In the genomic region with DNA sequence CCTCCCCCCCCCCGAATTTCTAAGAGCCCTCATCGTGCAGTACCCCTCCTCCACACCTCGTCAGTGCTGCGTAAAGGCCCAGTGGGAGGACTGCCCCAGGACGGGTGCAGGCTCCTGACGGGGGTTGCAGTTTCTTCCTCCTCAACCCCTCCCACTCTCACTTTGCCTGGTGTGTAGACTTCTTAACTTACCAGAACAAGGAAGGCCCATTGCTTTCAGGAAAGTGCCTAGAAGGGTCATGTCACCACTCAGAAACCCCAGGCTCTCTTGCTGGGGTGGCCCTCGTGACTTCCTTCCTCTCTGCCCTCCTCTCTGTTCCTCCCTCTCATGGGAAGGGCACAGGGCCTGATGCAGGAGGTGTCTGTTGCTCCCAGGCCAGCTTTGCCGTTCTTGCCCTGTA, we compare ENCODE assay signal across 9 mouse cellular contexts. TPM values are rescaled to one million over a fixed set of nuclear protein-coding genes. Genes with fewer than 3 reads are reported as not detected.
DNase-seq lines count a peak whose midpoint lies in the region; ATAC-seq and TF ChIP-seq lines count a peak whose summit lies in the region.
"Had no signal": no experiment of that assay in that cellular context is flagged by ENCODE, and none has a peak within 500 bp of the region (broad histone marks: within the 10 kb centered on the region; RNA-seq: fewer than 3 reads in every experiment).

No protein-coding gene starts in this region.

- peaks cover 35% of the 10 kb centered on the region for H3K27me3 ChIP-seq in forebrain, embryonic 10.5 days (ENCODE audit: poor library complexity, severe bottlenecking)
- no peaks in the 10 kb centered on the region for H3K27me3 ChIP-seq in forebrain, embryonic 16.5 days (replicated peaks; ENCODE audit: control insufficient read depth, insufficient read depth, low read length)
- H3K27me3 ChIP-seq in hindbrain, postnatal 0 days (ENCODE audit: insufficient read depth, low read length), result no peaks in the 10 kb centered on the region
- H3K27me3 ChIP-seq in midbrain, embryonic 15.5 days (replicated peaks), result no peaks in the 10 kb centered on the region

- peaks cover 100% of the 10 kb centered on the region for H3K4me1 ChIP-seq in forebrain, embryonic 10.5 days
- peaks cover 80% of the 10 kb centered on the region for H3K4me1 ChIP-seq in forebrain, embryonic 16.5 days (replicated peaks; ENCODE audit: control insufficient read depth, insufficient read depth, low read length)
- H3K4me1 ChIP-seq in hindbrain, postnatal 0 days (ENCODE audit: insufficient read depth, low read length), result peaks cover 41% of the 10 kb centered on the region
- peaks cover 87% of the 10 kb centered on the region for H3K4me1 ChIP-seq in midbrain, embryonic 15.5 days

- no peaks in the 10 kb centered on the region for H3K9me3 ChIP-seq in forebrain, embryonic 10.5 days
- no peaks in the 10 kb centered on the region for H3K9me3 ChIP-seq in forebrain, embryonic 16.5 days (ENCODE audit: control insufficient read depth, low read length)
- no peaks in the 10 kb centered on the region for H3K9me3 ChIP-seq in hindbrain, postnatal 0 days (ENCODE audit: low read length)
- H3K9me3 ChIP-seq in midbrain, embryonic 15.5 days, result no peaks in the 10 kb centered on the region

- no peak for DNase-seq in forebrain, embryonic 10.5 days (ENCODE audit: extremely low spot score, low spot score)
- no peak for DNase-seq in hindbrain, postnatal 0 days (ENCODE audit: low spot score)
- DNase-seq in urinary bladder, postnatal 4 days (ENCODE audit: low spot score in 2 of 2), result no peak
- DNase-seq in cerebellum, postnatal 14 days, result no peak
- no peak for DNase-seq in adrenal gland, postnatal 4 days (ENCODE audit: low spot score in 2 of 2)
- DNase-seq: cerebellum, adult 2 months had no signal

- peak overlapping the region; percentile 85 for H3K27ac ChIP-seq in forebrain, embryonic 10.5 days
- no peak overlapping the region for H3K27ac ChIP-seq in forebrain, embryonic 16.5 days (ENCODE audit: low read length)
- no peak overlapping the region for H3K27ac ChIP-seq in hindbrain, postnatal 0 days
- H3K27ac ChIP-seq in midbrain, embryonic 15.5 days, result no peak overlapping the region

- TF ChIP-seq CTCF in hindbrain, postnatal 0 days (IDR thresholded peaks at IDR 0.05; ENCODE audit: low read depth), result no peak

- H3K9ac ChIP-seq in forebrain, embryonic 16.5 days (replicated peaks; ENCODE audit: low read depth, low read length), result no peak overlapping the region
- H3K9ac ChIP-seq in hindbrain, postnatal 0 days (replicated peaks; ENCODE audit: low read length), result no peak overlapping the region
- H3K9ac ChIP-seq in midbrain, embryonic 15.5 days, result no peak overlapping the region

- ATAC-seq in forebrain, embryonic 16.5 days, result no peak
- ATAC-seq in activated CD4-positive, CD25-positive, alpha-beta regulatory T cell, adult 4 months, result peak; percentile 57
- no peak for ATAC-seq in hindbrain, postnatal 0 days
- peak; percentile 7; the same call in 1 of the 2 replicates for ATAC-seq in midbrain, embryonic 15.5 days (replicated peaks)

- WGBS in forebrain, embryonic 10.5 days, result 3% methylated on average over 8 of the region's 8 CpGs
- 17% methylated on average over 8 of the region's 8 CpGs for WGBS in forebrain, embryonic 16.5 days
- 20% methylated on average over 8 of the region's 8 CpGs for WGBS in hindbrain, postnatal 0 days
- 6% methylated on average over 8 of the region's 8 CpGs for WGBS in midbrain, embryonic 15.5 days

- peaks cover 85% of the 10 kb centered on the region for H3K36me3 ChIP-seq in forebrain, embryonic 10.5 days (replicated peaks)
- H3K36me3 ChIP-seq in forebrain, embryonic 16.5 days (ENCODE audit: control insufficient read depth, insufficient read depth), result peaks cover 7% of the 10 kb centered on the region; the same call in 1 of the 2 replicates
- H3K36me3 ChIP-seq in hindbrain, postnatal 0 days (ENCODE audit: insufficient read depth, low read length), result no peaks in the 10 kb centered on the region
- no peaks in the 10 kb centered on the region for H3K36me3 ChIP-seq in midbrain, embryonic 15.5 days (replicated peaks)

- no peak overlapping the region; the same call in 1 of the 2 replicates for H3K4me2 ChIP-seq in forebrain, embryonic 16.5 days (ENCODE audit: low read length)
- peak overlapping the region; percentile 38 for H3K4me2 ChIP-seq in hindbrain, postnatal 0 days (ENCODE audit: low read depth, low read length)
- peak overlapping the region; percentile 39 for H3K4me2 ChIP-seq in midbrain, embryonic 15.5 days

- peak overlapping the region; percentile 42 for H3K4me3 ChIP-seq in forebrain, embryonic 10.5 days
- no peak overlapping the region for H3K4me3 ChIP-seq in forebrain, embryonic 16.5 days (replicated peaks; ENCODE audit: low read length)
- H3K4me3 ChIP-seq in hindbrain, postnatal 0 days (ENCODE audit: low read length), result no peak overlapping the region
- no peak overlapping the region for H3K4me3 ChIP-seq in midbrain, embryonic 15.5 days

RNA-seq across cellular contexts. Expression of a gene that starts 13.6 kb away (rescaled TPM):
- polyA plus RNA-seq in forebrain, embryonic 10.5 days (2016; fragmentation: Nextera tagmentation; extraction: Ambion mirVana), result 43.4 and 45.6 TPM in 2 replicates
- polyA plus RNA-seq in forebrain, embryonic 16.5 days (2015; fragmentation: Nextera tagmentation; extraction: Ambion mirVana), result 36.8 and 42.5 TPM in 2 replicates
- 10 to 100 TPM; 20.4 to 21.1 TPM for polyA plus RNA-seq in activated CD4-positive, CD25-positive, alpha-beta regulatory T cell, adult 4 months (2017; shearing (Covaris generic))
- 74.1 and 81.3 TPM in 2 replicates for total RNA-seq in hindbrain, postnatal 0 days (2014; rRNA removed)
- 15.5 and 17.7 TPM in 2 replicates for polyA plus RNA-seq in hindbrain, postnatal 0 days (2015; fragmentation: Nextera tagmentation; extraction: Ambion mirVana)
- polyA plus RNA-seq in midbrain, embryonic 15.5 days (2015; fragmentation: Nextera tagmentation; extraction: Ambion mirVana), result 34.9 and 39.1 TPM in 2 replicates
- total RNA-seq in adrenal gland, postnatal 4 days (2021), result 100 to 1,000 TPM; 105 to 116 TPM

Comparison
In these comparisons a context has a peak if more than half of its experiments do, and no peak if none do; other contexts are left out.
1. ATAC-seq: peak in activated CD4-positive, CD25-positive, alpha-beta regulatory T cell, adult 4 months (single experiment) and midbrain, embryonic 15.5 days (single experiment); none in forebrain, embryonic 16.5 days (single experiment) and hindbrain, postnatal 0 days (single experiment).